Mouse (Mus musculus): ENCODE results near the gene Rabep2. TPM values are rescaled to one million over a fixed set of nuclear protein-coding genes. Genes with fewer than 3 reads are reported as not detected.

Rabep2 gene
- polyA plus RNA-seq, 2 experiments: 30.7 to 35.2 TPM

- Histone ChIP-seq H3K4me2 (replicated peaks; ENCODE audit: low read depth, low read length, severe bottlenecking) (no peak overlapping the region), H3K4me1 (ENCODE audit: control insufficient read depth, insufficient read depth, low read length) (peaks cover 10% of the 10 kb centered on the region), H3K36me3 (ENCODE audit: control insufficient read depth, insufficient read depth, low read length) (no peaks in the 10 kb centered on the region), H3K27me3 (ENCODE audit: control insufficient read depth, insufficient read depth, low read length) (no peaks in the 10 kb centered on the region), H3K4me3 (replicated peaks; ENCODE audit: low read length) (no peak overlapping the region), H3K27ac (replicated peaks; ENCODE audit: low read depth, low read length) (no peak overlapping the region), H3K9ac (ENCODE audit: low read depth, low read length, severe bottlenecking) (no peak overlapping the region), H3K9me3 (ENCODE audit: control insufficient read depth, low read length) (no peaks in the 10 kb centered on the region)
- WGBS: 80% methylated on average over 5 of the region's 5 CpGs
- no peak for DNase-seq (ENCODE audit: low spot score)
- ATAC-seq (ENCODE audit: low FRiP score, low read depth): no peak
- TF ChIP-seq POLR2A (IDR thresholded peaks at IDR 0.05; ENCODE audit: borderline replicate concordance, extremely low read depth, insufficient read depth, insufficient read length): no peak
Observed at GRCm38 (mm10) chr7:126458225-126458624, 29.7 kb downstream of the Rabep2 start.

DNA sequence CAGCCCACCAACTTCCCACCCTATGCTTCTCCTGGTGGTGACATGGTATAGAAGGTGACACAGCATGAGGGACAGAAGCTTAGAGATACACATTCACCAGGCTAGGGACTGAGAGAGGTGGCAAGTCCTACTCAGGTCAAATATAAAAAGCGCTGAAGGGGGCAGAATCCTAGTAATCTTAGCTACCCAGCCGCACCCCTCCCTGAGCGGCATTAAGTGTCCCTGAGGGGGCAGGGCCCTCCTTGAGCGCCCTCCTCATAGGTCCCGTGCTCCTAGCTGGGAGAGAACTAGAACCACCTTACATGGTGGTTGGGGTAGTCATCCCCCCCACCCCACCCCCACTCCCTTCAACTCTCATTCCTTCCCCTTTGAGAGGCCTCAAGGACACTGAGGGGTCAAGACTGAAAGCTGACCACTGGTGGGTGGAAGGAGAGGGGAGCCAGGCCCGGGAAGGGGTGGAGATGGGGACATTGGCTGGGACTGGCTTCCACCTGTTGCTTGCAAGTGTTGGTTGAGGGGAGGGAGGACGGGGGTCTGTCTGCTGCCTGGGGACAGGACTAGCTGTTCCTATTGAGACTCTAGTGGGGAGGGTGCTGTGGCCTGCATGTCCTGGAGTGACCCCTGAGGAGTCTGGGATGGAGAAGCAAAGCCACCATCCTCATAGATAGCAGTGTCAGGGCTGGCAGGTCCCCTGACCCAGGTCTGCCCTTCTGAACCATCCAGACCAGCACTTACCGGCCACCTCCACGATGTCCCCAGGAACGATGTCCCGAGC is 30.5 kb downstream of the Rabep2 start:
- Histone ChIP-seq H3K9me3 (ENCODE audit: control insufficient read depth, low read length) (no peaks in the 10 kb centered on the region), H3K4me1 (ENCODE audit: control insufficient read depth, insufficient read depth, low read length) (peaks cover 13% of the 10 kb centered on the region), H3K4me3 (replicated peaks; ENCODE audit: low read length) (no peak overlapping the region), H3K36me3 (ENCODE audit: control insufficient read depth, insufficient read depth, low read length) (no peaks in the 10 kb centered on the region), H3K27ac (replicated peaks; ENCODE audit: low read depth, low read length) (no peak overlapping the region), H3K27me3 (ENCODE audit: control insufficient read depth, insufficient read depth, low read length) (no peaks in the 10 kb centered on the region), H3K4me2 (replicated peaks; ENCODE audit: low read depth, low read length, severe bottlenecking) (no peak overlapping the region), H3K9ac (ENCODE audit: low read depth, low read length, severe bottlenecking) (no peak overlapping the region)
- TF ChIP-seq POLR2A (IDR thresholded peaks at IDR 0.05; ENCODE audit: borderline replicate concordance, extremely low read depth, insufficient read depth, insufficient read length): no peak
- WGBS: 79% methylated on average over 11 of the region's 11 CpGs
- no peak for DNase-seq (ENCODE audit: low spot score)
- ATAC-seq (ENCODE audit: low FRiP score, low read depth): no peak

GRCm38 (mm10) chr7:126460623-126461399 is 32.3 kb downstream of the Rabep2 start:
- Histone ChIP-seq H3K4me3 (replicated peaks; ENCODE audit: low read length) (no peak overlapping the region), H3K27me3 (ENCODE audit: control insufficient read depth, insufficient read depth, low read length) (no peaks in the 10 kb centered on the region), H3K27ac (replicated peaks; ENCODE audit: low read depth, low read length) (0 out of 2 replicates have a peak overlapping the region, but pooled peaks have one; percentile 5), H3K4me1 (ENCODE audit: control insufficient read depth, insufficient read depth, low read length) (peaks cover 17% of the 10 kb centered on the region), H3K9ac (ENCODE audit: low read depth, low read length, severe bottlenecking) (peak overlapping the region; percentile 12; the same call in 1 of the 2 replicates), H3K9me3 (ENCODE audit: control insufficient read depth, low read length) (no peaks in the 10 kb centered on the region), H3K36me3 (ENCODE audit: control insufficient read depth, insufficient read depth, low read length) (no peaks in the 10 kb centered on the region), H3K4me2 (replicated peaks; ENCODE audit: low read depth, low read length, severe bottlenecking) (no peak overlapping the region)
- TF ChIP-seq POLR2A (IDR thresholded peaks at IDR 0.05; ENCODE audit: borderline replicate concordance, extremely low read depth, insufficient read depth, insufficient read length): no peak
- no peak for DNase-seq (ENCODE audit: low spot score)
- 32% methylated on average over 10 of the region's 10 CpGs for WGBS
- ATAC-seq (ENCODE audit: low FRiP score, low read depth): peak; percentile 45; the same call in 1 of the 2 replicates

DNA sequence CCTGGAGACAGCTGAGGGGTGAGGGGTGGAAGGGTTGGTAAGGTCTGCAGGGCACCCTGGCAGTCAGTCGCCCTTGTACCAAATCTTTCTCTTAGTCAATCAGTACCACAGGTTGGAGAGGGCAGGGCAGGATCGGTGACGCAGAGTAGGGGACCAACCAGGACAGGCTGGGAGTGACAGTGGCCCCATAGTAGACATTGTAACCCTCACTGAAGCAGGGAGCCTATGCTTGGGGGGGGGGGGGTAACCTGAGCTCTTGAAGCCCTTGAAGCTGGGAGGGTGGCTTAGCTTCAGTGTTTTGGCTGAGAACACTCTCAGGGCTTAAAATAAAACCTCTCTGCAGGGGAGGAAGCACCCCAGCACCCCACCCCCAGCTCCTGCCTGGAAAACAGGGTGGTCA is 33.1 kb downstream of the Rabep2 start:
- no peak for DNase-seq (ENCODE audit: low spot score)
- H3K9me3 ChIP-seq (ENCODE audit: control insufficient read depth, low read length): no peaks in the 10 kb centered on the region
- H3K4me1 ChIP-seq (ENCODE audit: control insufficient read depth, insufficient read depth, low read length): peaks cover 17% of the 10 kb centered on the region
- no peak for TF ChIP-seq POLR2A (IDR thresholded peaks at IDR 0.05; ENCODE audit: borderline replicate concordance, extremely low read depth, insufficient read depth, insufficient read length)
- H3K4me2 ChIP-seq (replicated peaks; ENCODE audit: low read depth, low read length, severe bottlenecking): no peak overlapping the region
- no peaks in the 10 kb centered on the region for H3K27me3 ChIP-seq (ENCODE audit: control insufficient read depth, insufficient read depth, low read length)
- no peak for ATAC-seq (ENCODE audit: low FRiP score, low read depth)
- H3K4me3 ChIP-seq (replicated peaks; ENCODE audit: low read length): no peak overlapping the region
- H3K36me3 ChIP-seq (ENCODE audit: control insufficient read depth, insufficient read depth, low read length): peaks cover 5% of the 10 kb centered on the region; the same call in 1 of the 2 replicates
- H3K9ac ChIP-seq (ENCODE audit: low read depth, low read length, severe bottlenecking): 0 out of 2 replicates have a peak overlapping the region, but pooled peaks have one; percentile 12
- H3K27ac ChIP-seq (replicated peaks; ENCODE audit: low read depth, low read length): no peak overlapping the region
- 70% methylated on average over 3 of the region's 3 CpGs for whole genome bisulfite sequencing

GRCm38 (mm10) chr7:126463004-126463403 is 34.4 kb downstream of the Rabep2 start, which contains the start of gene Atp2a1:
Atp2a1 (minus strand) TSS chr7:126463108.
- no peak for TF ChIP-seq POLR2A (IDR thresholded peaks at IDR 0.05; ENCODE audit: borderline replicate concordance, extremely low read depth, insufficient read depth, insufficient read length)
- Histone ChIP-seq H3K27ac (replicated peaks; ENCODE audit: low read depth, low read length) (no peak within 1 kb of the TSS), H3K9me3 (ENCODE audit: control insufficient read depth, low read length) (no peaks in the 10 kb centered on the region), H3K9ac (ENCODE audit: low read depth, low read length, severe bottlenecking) (peak within 1 kb of the TSS; percentile 12; the same call in 1 of the 2 replicates), H3K27me3 (ENCODE audit: control insufficient read depth, insufficient read depth, low read length) (no peaks in the 10 kb centered on the region), H3K4me1 (ENCODE audit: control insufficient read depth, insufficient read depth, low read length) (peaks cover 17% of the 10 kb centered on the region), H3K36me3 (ENCODE audit: control insufficient read depth, insufficient read depth, low read length) (peaks cover 19% of the 10 kb centered on the region), H3K4me3 (replicated peaks; ENCODE audit: low read length) (0 out of 2 replicates have a peak within 1 kb of the TSS, but pooled peaks have one; percentile 7), H3K4me2 (replicated peaks; ENCODE audit: low read depth, low read length, severe bottlenecking) (no peak within 1 kb of the TSS)
- 45% methylated on average over 5 of the region's 5 CpGs for WGBS
- DNase-seq (ENCODE audit: low spot score): no peak
- no peak for ATAC-seq (ENCODE audit: low FRiP score, low read depth)

All from limb, embryonic 14.5 days (tissue).